Mouse (Mus musculus): Measurements from ENCODE around the gene Tstd1. TPM values are rescaled to one million over a fixed set of nuclear protein-coding genes. Genes with fewer than 3 reads are reported as not detected.

Gene Tstd1
- total and polyA plus RNA-seq, 3 experiments: 0.50 to 1.4 TPM; not detected in 1

DNA sequence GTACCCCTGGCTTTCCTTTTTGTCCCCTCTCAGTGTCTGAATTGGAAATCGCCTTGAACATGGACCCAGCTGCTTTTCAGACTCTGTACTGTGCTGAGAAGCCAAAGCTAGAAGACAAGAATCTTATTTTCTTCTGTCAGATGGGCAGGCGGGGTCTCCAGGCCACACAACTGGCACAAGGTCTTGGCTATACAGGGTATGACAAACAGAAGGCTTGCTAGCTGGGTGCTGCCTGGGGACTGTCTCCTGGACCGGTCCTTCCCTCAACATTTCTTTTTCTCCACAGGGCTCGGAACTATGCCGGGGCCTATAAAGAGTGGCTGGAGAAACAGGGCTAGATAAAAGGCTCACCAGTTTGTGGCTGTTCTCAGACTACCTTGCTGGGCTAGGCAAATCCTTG, 1.2 kb downstream of the Tstd1 start:
- no peak overlapping the region for H3K4me3 ChIP-seq (ENCODE audit: control insufficient read depth in 1 of 2, insufficient read depth in 1 of 2, low read depth in 2 of 2, low read length in 2 of 2)
- H3K4me1 ChIP-seq (ENCODE audit: control insufficient read depth in 1 of 2, insufficient read depth in 2 of 2, low read length in 2 of 2): peaks cover 0 to 9% of the 10 kb centered on the region in 2 experiments; a peak in 2 of 4 replicates
- H3K79me2 ChIP-seq (ENCODE audit: control insufficient read depth, insufficient read depth, low read length, poor library complexity): no peaks in the 10 kb centered on the region
- H3K9ac ChIP-seq (ENCODE audit: control insufficient read depth, low read depth, low read length, poor library complexity, severe bottlenecking): no peak overlapping the region
- peaks cover 1 to 15% of the 10 kb centered on the region in 2 experiments; a peak in 3 of 4 replicates for H3K36me3 ChIP-seq (ENCODE audit: control insufficient read depth in 1 of 2, insufficient read depth in 2 of 2, low read length in 2 of 2)
- H3K9me3 ChIP-seq (replicated peaks; ENCODE audit: insufficient read depth, low read length): no peaks in the 10 kb centered on the region
- no peaks in the 10 kb centered on the region for H3K27me3 ChIP-seq (ENCODE audit: control insufficient read depth in 1 of 2, insufficient read depth in 2 of 2, low read length in 2 of 2)
- no peak for DNase-seq (ENCODE audit: low read depth, low spot score)
- TF ChIP-seq UBTF (IDR thresholded peaks at IDR 0.05; ENCODE audit: borderline replicate concordance, insufficient read depth, low read depth, low read length): no peak
- TF ChIP-seq RAD21 (IDR thresholded peaks at IDR 0.05; ENCODE audit: low read depth, low read length): no peak
- no peak for TF ChIP-seq TCF12 (IDR thresholded peaks at IDR 0.05; ENCODE audit: low read depth, low read length)
- TF ChIP-seq MYC (IDR thresholded peaks at IDR 0.05; ENCODE audit: low read depth, low read length): no peak
- no peak for TF ChIP-seq E2F4 (IDR thresholded peaks at IDR 0.05; ENCODE audit: borderline replicate concordance, low read depth, low read length)
- no peak for TF ChIP-seq CHD2 (IDR thresholded peaks at IDR 0.05; ENCODE audit: low read length)
- no peak for TF ChIP-seq HCFC1 (IDR thresholded peaks at IDR 0.05; ENCODE audit: low read depth, low read length)
- TF ChIP-seq MAX (IDR thresholded peaks at IDR 0.05; ENCODE audit: low read length): no peak
- TF ChIP-seq ZC3H11A (IDR thresholded peaks at IDR 0.05; ENCODE audit: low read depth, low read length): no peak
- TF ChIP-seq USF1 (IDR thresholded peaks at IDR 0.05; ENCODE audit: low read depth, low read length): no peak
- no peak for TF ChIP-seq RCOR1 (IDR thresholded peaks at IDR 0.05; ENCODE audit: low read depth, low read length)
- no peak for TF ChIP-seq CHD1 (IDR thresholded peaks at IDR 0.05; ENCODE audit: low read depth, low read length)
- TF ChIP-seq MEF2A (IDR thresholded peaks at IDR 0.05; ENCODE audit: extremely low read depth, insufficient replicate concordance, low read depth, low read length, poor library complexity, severe bottlenecking): no peak
- no peak for TF ChIP-seq KAT2A (conservative IDR thresholded peaks at IDR 0.05; ENCODE audit: low read depth, low read length)
- no peak for TF ChIP-seq USF2 (IDR thresholded peaks at IDR 0.05; ENCODE audit: borderline replicate concordance in 1 of 2, insufficient read depth in 1 of 2, low read depth in 1 of 2, low read length in 2 of 2)
- no peak for TF ChIP-seq GATA1 (IDR thresholded peaks at IDR 0.05; ENCODE audit: low read depth, low read length)
- H3K27ac ChIP-seq (ENCODE audit: control insufficient read depth, low read depth, low read length): no peak overlapping the region

DNA sequence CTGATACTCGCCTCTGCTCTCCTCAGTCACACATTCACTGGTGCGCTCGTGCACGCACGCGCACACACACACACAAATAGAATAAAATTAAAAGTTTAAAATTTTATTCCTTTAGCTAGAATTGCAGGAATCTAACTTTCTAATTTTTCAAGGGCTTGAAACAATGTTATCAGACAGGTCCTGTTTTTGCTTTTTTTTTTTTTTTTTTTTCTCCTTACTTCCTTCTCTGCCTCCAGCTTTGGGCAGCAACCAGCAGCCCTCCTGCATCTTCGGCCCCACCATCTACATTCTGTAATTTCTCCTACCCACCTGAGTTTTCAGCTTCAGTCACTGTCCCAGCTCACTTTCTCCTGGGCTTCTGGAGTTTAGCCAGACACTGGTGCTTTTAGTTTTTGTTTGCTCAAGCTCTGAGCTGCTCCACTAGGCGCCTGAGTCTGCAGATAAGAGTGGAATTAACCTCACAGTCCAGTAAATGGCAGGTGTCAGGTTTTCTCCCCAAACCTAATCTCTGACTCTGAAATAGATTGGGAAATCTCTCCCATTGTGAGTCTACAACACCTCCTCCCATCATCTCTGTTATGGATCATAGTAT, 3.9 kb downstream of the Tstd1 start:
- H3K79me2 ChIP-seq (ENCODE audit: control insufficient read depth, insufficient read depth, low read length, poor library complexity): no peaks in the 10 kb centered on the region
- no peak overlapping the region for H3K4me3 ChIP-seq (ENCODE audit: control insufficient read depth in 1 of 2, insufficient read depth in 1 of 2, low read depth in 2 of 2, low read length in 2 of 2)
- no peaks in the 10 kb centered on the region for H3K27me3 ChIP-seq (ENCODE audit: control insufficient read depth in 1 of 2, insufficient read depth in 2 of 2, low read length in 2 of 2)
- H3K9me3 ChIP-seq (replicated peaks; ENCODE audit: insufficient read depth, low read length): no peaks in the 10 kb centered on the region
- peaks cover 1 to 18% of the 10 kb centered on the region in 2 experiments; a peak in 3 of 4 replicates for H3K36me3 ChIP-seq (ENCODE audit: control insufficient read depth in 1 of 2, insufficient read depth in 2 of 2, low read length in 2 of 2)
- peak; percentile 52 for DNase-seq (ENCODE audit: low read depth, low spot score)
- H3K27ac ChIP-seq (ENCODE audit: control insufficient read depth, low read depth, low read length): no peak overlapping the region
- H3K9ac ChIP-seq (ENCODE audit: control insufficient read depth, low read depth, low read length, poor library complexity, severe bottlenecking): 0 out of 2 replicates have a peak overlapping the region, but pooled peaks have one; percentile 23
- peaks cover 0 to 14% of the 10 kb centered on the region in 2 experiments; a peak in 2 of 4 replicates for H3K4me1 ChIP-seq (ENCODE audit: control insufficient read depth in 1 of 2, insufficient read depth in 2 of 2, low read length in 2 of 2)
- TF ChIP-seq POLR2AphosphoS2 (IDR thresholded peaks at IDR 0.05; ENCODE audit: low read length) (no peak), TBP (IDR thresholded peaks at IDR 0.05; ENCODE audit: low read depth, low read length) (no peak), CHD2 (IDR thresholded peaks at IDR 0.05; ENCODE audit: low read length) (no peak), POLR2A (IDR thresholded peaks at IDR 0.05; ENCODE audit: control insufficient read depth in 1 of 2, insufficient read depth in 1 of 2, low read depth in 1 of 2, low read length in 2 of 2, poor library complexity in 1 of 2) (no peak), CTCF (IDR thresholded peaks at IDR 0.05 in 2 of 3, conservative IDR thresholded peaks at IDR 0.05 in 1 of 3; ENCODE audit: control insufficient read depth in 1 of 3, insufficient read depth in 1 of 3, low read depth in 2 of 3, low read length in 3 of 3, poor library complexity in 1 of 3, severe bottlenecking in 1 of 3) (no peak), POLR2AphosphoS5 (IDR thresholded peaks at IDR 0.05; ENCODE audit: borderline replicate concordance, low read depth, low read length) (no peak), USF1 (IDR thresholded peaks at IDR 0.05; ENCODE audit: low read depth, low read length) (no peak), ZC3H11A (IDR thresholded peaks at IDR 0.05; ENCODE audit: low read depth, low read length) (no peak), ZNF384 (IDR thresholded peaks at IDR 0.05; ENCODE audit: low read depth, low read length) (peak; percentile 92), TAL1 (IDR thresholded peaks at IDR 0.05; ENCODE audit: low read length) (peak; percentile 33; the same call in 1 of the 2 replicates), GABPA (IDR thresholded peaks at IDR 0.05; ENCODE audit: low read depth, low read length) (no peak), KAT2A (conservative IDR thresholded peaks at IDR 0.05; ENCODE audit: low read depth, low read length) (no peak), MXI1 (IDR thresholded peaks at IDR 0.05; ENCODE audit: low read depth, low read length) (no peak), CHD1 (IDR thresholded peaks at IDR 0.05; ENCODE audit: low read depth, low read length) (no peak), MYB (IDR thresholded peaks at IDR 0.05; ENCODE audit: low read depth, low read length) (no peak), GATA1 (IDR thresholded peaks at IDR 0.05; ENCODE audit: low read depth, low read length) (peak; percentile 56; the same call in 1 of the 2 replicates), ZKSCAN1 (IDR thresholded peaks at IDR 0.05; ENCODE audit: low read depth, low read length) (no peak; the same call in 1 of the 2 replicates), E2F4 (IDR thresholded peaks at IDR 0.05; ENCODE audit: borderline replicate concordance, low read depth, low read length) (no peak), EP300 (IDR thresholded peaks at IDR 0.05; ENCODE audit: low read depth in 1 of 2, low read length in 2 of 2) (peak in 1 of 2 experiments; percentile 35; a peak in 1 of 4 replicates), ETS1 (IDR thresholded peaks at IDR 0.05; ENCODE audit: low read depth, low read length) (no peak)
